Mouse (Mus musculus): ENCODE data around the gene Cnksr3.

Cnksr3 gene

DNA sequence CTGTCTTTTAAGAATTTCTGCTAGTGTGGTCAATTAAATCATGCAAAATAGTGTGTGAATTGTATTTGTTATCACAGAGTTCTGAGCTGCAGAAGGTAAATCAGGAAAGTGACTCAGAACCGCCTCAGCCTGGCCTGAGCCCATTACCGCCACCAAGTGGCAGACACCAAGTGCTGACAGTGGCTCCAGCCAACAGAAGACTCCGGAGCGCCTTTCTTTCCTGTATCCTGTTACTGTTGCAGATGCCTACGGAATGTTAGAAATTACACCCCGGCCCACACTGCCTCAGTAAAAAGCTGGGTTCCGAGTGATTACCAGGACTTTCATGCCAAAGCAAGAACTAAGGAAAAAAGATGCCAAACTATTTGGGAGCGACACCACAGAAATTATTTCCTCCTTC, 135.8 kb downstream of the Cnksr3 start:
- DNase-seq, result peak; percentile 85

DNA sequence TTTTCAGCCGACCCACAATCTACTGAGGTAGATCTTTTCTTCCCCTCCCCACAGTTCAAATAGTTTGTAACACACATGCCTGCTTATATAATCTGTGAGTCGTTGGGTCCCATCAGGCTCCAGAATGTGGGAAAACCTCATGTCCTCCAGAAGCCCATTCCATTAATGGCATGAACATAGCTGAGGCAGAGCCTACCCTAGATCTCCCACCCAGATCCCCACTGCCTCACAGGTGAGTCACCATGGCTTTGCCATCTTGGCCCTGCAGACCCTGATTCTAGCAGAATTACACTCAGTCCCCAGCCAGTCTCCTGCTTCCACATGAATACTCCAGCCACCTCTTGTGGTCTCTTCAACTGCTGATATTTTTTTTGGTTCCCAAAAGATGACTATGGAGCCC, 136.4 kb downstream of the Cnksr3 start:
- no peak for DNase-seq

- no peak for DNase-seq
These were observed 137.8 kb downstream of the Cnksr3 start for GRCm38 (mm10) chr10:7074231-7074630.

DNA sequence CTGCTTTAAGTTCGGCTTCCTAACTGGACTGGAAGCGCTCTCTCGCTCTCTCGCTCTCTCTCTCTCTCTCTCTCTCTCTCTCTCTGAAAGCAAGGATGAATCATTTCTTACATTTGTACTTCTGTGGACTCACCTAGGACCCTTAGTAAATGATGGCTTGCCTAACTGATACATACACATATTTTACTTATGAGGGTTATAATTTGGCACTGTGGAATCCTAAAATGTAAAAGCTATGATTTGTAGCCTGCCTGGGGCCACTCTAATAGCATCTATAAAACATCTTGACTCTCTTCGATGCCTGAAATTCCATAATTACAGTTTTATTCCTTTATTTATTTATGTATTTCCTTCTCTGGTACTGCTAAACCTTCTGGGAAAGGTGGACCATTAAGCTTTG, 141.1 kb downstream of the Cnksr3 start:
- no peak for DNase-seq

- DNase-seq, result no peak
These were observed 141.8 kb downstream of the Cnksr3 start for GRCm38 (mm10) chr10:7070100-7070835.

- DNase-seq, result no peak
These were observed 142.9 kb downstream of the Cnksr3 start for GRCm38 (mm10) chr10:7069090-7069489.

Measured in lung, postnatal 10 days (tissue).